Mouse (Mus musculus): ENCODE measurements at regions not wholly inside any gene's neighbourhood (a gene's known extent, or its start where the extent isn't known, plus 50 kb on each side); places are given as distances from the start of the nearest gene placed in this dataset.

- no peak for TF ChIP-seq CTCF (IDR thresholded peaks at IDR 0.05; ENCODE audit: control insufficient read depth, insufficient read depth, insufficient read length)
- TF ChIP-seq MYOG (IDR thresholded peaks at IDR 0.05; ENCODE audit: control insufficient read depth, extremely low read depth, insufficient read length), result no peak
- TF ChIP-seq MAX (IDR thresholded peaks at IDR 0.05), result no peak
Observed at GRCm38 (mm10) chr2:92752156-92752555, 152.6 kb downstream of the Chst1 start.

All from C2C12 (cell line).